Mouse (Mus musculus): ENCODE measurements around the gene D2hgdh. TPM values are rescaled to one million over a fixed set of nuclear protein-coding genes. Genes with fewer than 3 reads are reported as not detected.
"Not testable (repeated sequence)": the region's sequence is repeated elsewhere in the genome, so short reads cannot be mapped to it uniquely, and the experiment has no call there.

The D2hgdh gene
- polyA plus RNA-seq, 1 experiment: 7.6 TPM

GRCm38 (mm10) chr1:93825105-93825674 is 481 bp downstream of the D2hgdh start:
- peak in 2 of 3 experiments; percentile 51 to 54 for TF ChIP-seq MYOD1 (IDR thresholded peaks at IDR 0.05; ENCODE audit: control insufficient read depth in 1 of 3, insufficient read length in 2 of 3, low read depth in 2 of 3)
- TF ChIP-seq MYOG (IDR thresholded peaks at IDR 0.05; ENCODE audit: control insufficient read depth in 1 of 3, insufficient read depth in 1 of 3, insufficient read length in 2 of 3, low read depth in 2 of 3): peak in 1 of 3 experiments; percentile 4
- TF ChIP-seq POLR2AphosphoS2 (IDR thresholded peaks at IDR 0.05; ENCODE audit: insufficient read length, low read depth): peak; percentile 97
- TF ChIP-seq USF1 (IDR thresholded peaks at IDR 0.05; ENCODE audit: low read depth): no peak
- TF ChIP-seq TCF3 (IDR thresholded peaks at IDR 0.05; ENCODE audit: insufficient read length, low read depth): no peak
- TF ChIP-seq REST (IDR thresholded peaks at IDR 0.05; ENCODE audit: insufficient read depth, insufficient read length): no peak
- peak; percentile 98 for TF ChIP-seq POLR2A (IDR thresholded peaks at IDR 0.05; ENCODE audit: insufficient read length, low read depth)
- TF ChIP-seq TCF12 (IDR thresholded peaks at IDR 0.05; ENCODE audit: insufficient read depth, poor library complexity, severe bottlenecking): no peak
- no peak for TF ChIP-seq CEBPB (IDR thresholded peaks at IDR 0.05; ENCODE audit: insufficient read depth, poor library complexity, severe bottlenecking)
- TF ChIP-seq SRF (IDR thresholded peaks at IDR 0.05; ENCODE audit: control insufficient read depth, insufficient read length, low read depth): peak; percentile 96
- TF ChIP-seq MAX (IDR thresholded peaks at IDR 0.05; ENCODE audit: low read depth): no peak
- TF ChIP-seq E2F4 (IDR thresholded peaks at IDR 0.05; ENCODE audit: insufficient read depth): no peak
- no peaks in the 10 kb centered on the region for H3K79me2 ChIP-seq (ENCODE audit: control insufficient read depth, insufficient read depth)
- no peaks in the 10 kb centered on the region for H3K27me3 ChIP-seq (ENCODE audit: control insufficient read depth, insufficient read depth, insufficient read length)
- H3K4me3 ChIP-seq: peak overlapping the region; percentile 49
- peak overlapping the region; percentile 98 for H3K4me2 ChIP-seq (ENCODE audit: low read depth)
- H3K36me3 ChIP-seq (ENCODE audit: control insufficient read depth, insufficient read depth): no peaks in the 10 kb centered on the region
- peak overlapping the region; percentile 1 for H3ac ChIP-seq (ENCODE audit: control insufficient read depth, insufficient read length)

- H3K27me3 ChIP-seq (ENCODE audit: control insufficient read depth, insufficient read depth, insufficient read length): no peaks in the 10 kb centered on the region
- H3K36me3 ChIP-seq (ENCODE audit: control insufficient read depth, insufficient read depth): no peaks in the 10 kb centered on the region
- peak overlapping the region; percentile 1 for H3ac ChIP-seq (ENCODE audit: control insufficient read depth, insufficient read length)
- H3K4me3 ChIP-seq: peak overlapping the region; percentile 49
- no peaks in the 10 kb centered on the region for H3K79me2 ChIP-seq (ENCODE audit: control insufficient read depth, insufficient read depth)
- TF ChIP-seq REST (IDR thresholded peaks at IDR 0.05; ENCODE audit: insufficient read depth, insufficient read length): no peak
- H3K4me2 ChIP-seq (ENCODE audit: low read depth): peak overlapping the region; percentile 98
Measured at GRCm38 (mm10) chr1:93825771-93826539, 1.2 kb downstream of the D2hgdh start.

GRCm38 (mm10) chr1:93826540-93826835 is 1.8 kb downstream of the D2hgdh start:
- no peak overlapping the region for H3ac ChIP-seq (ENCODE audit: control insufficient read depth, insufficient read length)
- H3K79me2 ChIP-seq (ENCODE audit: control insufficient read depth, insufficient read depth): no peaks in the 10 kb centered on the region
- no peak for TF ChIP-seq USF1 (IDR thresholded peaks at IDR 0.05; ENCODE audit: low read depth)
- no peak for TF ChIP-seq CEBPB (IDR thresholded peaks at IDR 0.05; ENCODE audit: insufficient read depth, poor library complexity, severe bottlenecking)
- TF ChIP-seq TCF3 (IDR thresholded peaks at IDR 0.05; ENCODE audit: insufficient read length, low read depth): no peak
- TF ChIP-seq REST (IDR thresholded peaks at IDR 0.05; ENCODE audit: insufficient read depth, insufficient read length): no peak
- no peak for TF ChIP-seq MYOG (IDR thresholded peaks at IDR 0.05; ENCODE audit: control insufficient read depth in 1 of 3, insufficient read depth in 1 of 3, insufficient read length in 2 of 3, low read depth in 2 of 3)
- TF ChIP-seq POLR2A (IDR thresholded peaks at IDR 0.05; ENCODE audit: insufficient read length, low read depth): no peak
- H3K4me2 ChIP-seq (ENCODE audit: low read depth): no peak overlapping the region
- no peaks in the 10 kb centered on the region for H3K27me3 ChIP-seq (ENCODE audit: control insufficient read depth, insufficient read depth, insufficient read length)
- H3K4me3 ChIP-seq: peak overlapping the region; percentile 49
- H3K36me3 ChIP-seq (ENCODE audit: control insufficient read depth, insufficient read depth): no peaks in the 10 kb centered on the region

GRCm38 (mm10) chr1:93832754-93833360 is 8.1 kb downstream of the D2hgdh start:
- H3K4me2 ChIP-seq (ENCODE audit: low read depth); H3K79me2 ChIP-seq (ENCODE audit: control insufficient read depth, insufficient read depth); H3ac ChIP-seq (ENCODE audit: control insufficient read depth, insufficient read length); H3K36me3 ChIP-seq (ENCODE audit: control insufficient read depth, insufficient read depth); H3K4me3 ChIP-seq; H3K27me3 ChIP-seq (ENCODE audit: control insufficient read depth, insufficient read depth, insufficient read length): not testable (repeated sequence)

GRCm38 (mm10) chr1:93834671-93835150 is 10.0 kb downstream of the D2hgdh start:
- H3K79me2 ChIP-seq (ENCODE audit: control insufficient read depth, insufficient read depth): no peaks in the 10 kb centered on the region
- H3K27me3 ChIP-seq (ENCODE audit: control insufficient read depth, insufficient read depth, insufficient read length): no peaks in the 10 kb centered on the region
- H3ac ChIP-seq (ENCODE audit: control insufficient read depth, insufficient read length): no peak overlapping the region
- no peak overlapping the region for H3K4me3 ChIP-seq
- H3K36me3 ChIP-seq (ENCODE audit: control insufficient read depth, insufficient read depth): no peaks in the 10 kb centered on the region
- TF ChIP-seq REST (IDR thresholded peaks at IDR 0.05; ENCODE audit: insufficient read depth, insufficient read length) (no peak), TCF3 (IDR thresholded peaks at IDR 0.05; ENCODE audit: insufficient read length, low read depth) (no peak), MYOD1 (IDR thresholded peaks at IDR 0.05; ENCODE audit: control insufficient read depth in 1 of 3, insufficient read length in 2 of 3, low read depth in 2 of 3) (no peak), USF1 (IDR thresholded peaks at IDR 0.05; ENCODE audit: low read depth) (no peak), MAX (IDR thresholded peaks at IDR 0.05; ENCODE audit: low read depth) (no peak), POLR2AphosphoS2 (IDR thresholded peaks at IDR 0.05; ENCODE audit: insufficient read length, low read depth) (no peak), CEBPB (IDR thresholded peaks at IDR 0.05; ENCODE audit: insufficient read depth, poor library complexity, severe bottlenecking) (no peak), TCF12 (IDR thresholded peaks at IDR 0.05; ENCODE audit: insufficient read depth, poor library complexity, severe bottlenecking) (no peak), POLR2A (IDR thresholded peaks at IDR 0.05; ENCODE audit: insufficient read length, low read depth) (no peak), SRF (IDR thresholded peaks at IDR 0.05; ENCODE audit: control insufficient read depth, insufficient read length, low read depth) (no peak), E2F4 (IDR thresholded peaks at IDR 0.05; ENCODE audit: insufficient read depth) (no peak)
- no peak overlapping the region for H3K4me2 ChIP-seq (ENCODE audit: low read depth)

Measured in myocyte (in vitro differentiated cells).